Mouse (Mus musculus) cerebellum, postnatal 4 days (tissue): Measurements from ENCODE around the gene Lpar4.

Experiments
- DNase-seq, 2 experiments: peaks; one replicate each; pipeline ENCODE4 v3.0.0; 2022; ENCODE audit warnings: low spot score in 2 of 2, mixed read lengths in 1 of 2

Lpar4 gene

DNA sequence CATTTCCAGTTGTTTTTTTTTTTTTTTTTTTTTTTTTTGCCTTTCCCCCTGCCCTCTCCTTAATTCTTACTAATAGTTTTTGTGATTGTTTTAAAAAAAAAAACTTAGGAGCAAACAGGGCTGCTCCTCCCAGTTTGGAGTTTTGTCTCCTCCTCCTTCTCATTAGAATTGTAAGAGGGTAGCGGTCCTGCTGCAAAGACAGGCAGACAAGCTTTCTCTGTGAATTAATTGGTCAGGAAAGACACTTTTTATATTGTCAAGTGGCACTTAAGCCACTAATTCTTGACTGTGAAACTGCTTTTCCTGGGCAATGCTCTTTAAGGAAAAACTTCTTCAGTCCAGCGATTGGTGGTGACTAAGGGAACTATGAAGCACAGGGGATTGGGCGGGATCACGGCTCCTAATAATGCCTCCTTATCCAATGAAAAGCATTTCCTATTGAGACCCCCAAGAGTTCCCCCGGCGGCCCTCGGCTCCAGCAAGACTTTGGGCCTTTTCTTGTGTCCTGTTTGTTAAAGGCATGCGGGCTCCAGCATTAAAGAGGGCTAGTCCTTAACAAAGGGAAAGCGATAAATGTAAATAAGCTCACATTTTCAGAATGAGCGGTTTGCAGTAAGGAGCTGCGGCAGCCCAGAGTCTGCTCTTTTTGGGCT lies at the start of gene Lpar4:
Lpar4 (plus strand) TSS at position 451 of the 653 bp plus-strand sequence.
- peak in 1 of 2 experiments; percentile 2 for DNase-seq

DNA sequence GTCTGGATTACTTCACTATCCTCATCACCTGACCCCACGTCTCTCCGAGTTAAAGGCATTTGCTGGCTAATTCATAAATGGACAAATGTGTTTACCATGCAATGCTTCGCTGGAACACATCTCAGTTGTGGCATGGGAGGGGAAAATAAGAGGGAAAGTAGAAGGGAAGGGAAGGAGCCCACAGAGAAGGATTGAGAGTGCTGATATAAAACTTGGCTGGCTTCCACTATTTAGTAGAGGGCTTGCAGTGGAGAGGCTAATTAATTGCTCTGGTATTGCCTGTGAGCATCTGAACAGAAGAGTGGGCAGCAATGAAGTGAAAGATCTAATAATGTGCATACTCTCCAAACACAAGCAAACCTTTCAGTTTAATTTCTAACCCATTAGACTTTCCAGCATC lies 49.0 kb upstream of the Lpar4 start:
- no peak for DNase-seq

DNA sequence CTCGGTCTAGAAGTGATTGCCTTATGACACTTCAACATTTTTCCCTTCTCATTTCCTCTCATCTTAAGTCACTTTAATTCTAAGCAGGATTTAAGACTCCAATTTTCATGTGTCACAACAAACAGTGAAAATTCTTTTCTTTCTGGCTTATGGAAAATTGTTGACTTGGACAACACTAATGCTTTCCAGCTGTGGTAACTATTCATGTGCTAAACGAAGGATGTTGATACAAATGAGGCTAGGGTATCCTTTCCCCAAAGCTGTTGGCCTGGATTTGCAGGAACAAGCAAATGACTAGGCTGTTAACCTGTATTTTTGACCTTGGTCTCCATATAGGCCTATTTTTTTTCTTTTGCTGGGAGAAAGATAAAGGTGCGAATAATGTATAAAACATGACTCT lies 48.5 kb upstream of the Lpar4 start:
- DNase-seq = no peak

DNA sequence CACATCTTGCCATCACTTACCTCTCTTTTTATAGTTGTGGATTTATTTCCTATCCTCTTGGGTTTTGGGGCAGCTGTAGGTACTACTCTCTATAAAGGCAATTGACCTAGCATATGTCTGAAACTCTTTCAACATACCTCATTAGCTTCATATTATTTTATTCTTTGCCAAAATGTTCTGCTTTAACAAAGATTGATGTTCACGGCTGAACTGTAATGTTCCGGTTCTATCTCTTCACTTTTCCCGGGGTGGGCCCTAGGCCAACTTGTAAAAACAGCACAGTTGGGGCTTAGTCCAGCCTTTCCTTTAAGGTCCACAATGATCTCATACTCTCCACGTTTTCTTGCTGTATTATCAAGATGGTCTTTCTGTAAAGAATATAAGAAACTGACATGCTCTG lies 48.1 kb upstream of the Lpar4 start:
- DNase-seq = no peak

DNA sequence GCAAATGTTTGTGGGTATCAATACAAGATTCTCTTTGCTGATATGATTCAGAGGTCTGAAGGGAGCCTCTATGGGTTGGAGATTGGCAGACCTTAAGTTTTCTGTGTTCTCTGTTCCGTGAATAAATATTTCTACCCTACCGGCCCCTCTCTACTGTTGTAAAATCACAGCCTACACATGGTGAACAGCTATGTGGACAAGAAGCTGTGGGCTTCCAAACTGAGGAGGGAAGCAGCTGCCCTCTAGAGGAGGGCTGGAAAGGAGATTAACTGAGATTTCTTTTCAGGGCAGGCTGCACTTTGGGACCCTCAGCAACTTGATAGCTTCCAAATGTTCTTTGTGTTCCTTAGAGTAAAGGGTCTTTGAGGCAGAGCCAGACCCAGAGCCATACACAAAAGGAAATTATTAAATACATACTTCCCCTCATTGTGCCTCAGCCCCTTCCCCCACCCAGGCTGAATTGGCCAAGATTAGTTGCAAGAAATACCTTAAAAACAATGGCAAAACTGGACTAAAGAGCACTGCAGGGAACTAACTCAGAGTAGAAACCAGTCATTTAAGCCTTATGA lies 22.6 kb upstream of the Lpar4 start:
- DNase-seq = no peak

DNA sequence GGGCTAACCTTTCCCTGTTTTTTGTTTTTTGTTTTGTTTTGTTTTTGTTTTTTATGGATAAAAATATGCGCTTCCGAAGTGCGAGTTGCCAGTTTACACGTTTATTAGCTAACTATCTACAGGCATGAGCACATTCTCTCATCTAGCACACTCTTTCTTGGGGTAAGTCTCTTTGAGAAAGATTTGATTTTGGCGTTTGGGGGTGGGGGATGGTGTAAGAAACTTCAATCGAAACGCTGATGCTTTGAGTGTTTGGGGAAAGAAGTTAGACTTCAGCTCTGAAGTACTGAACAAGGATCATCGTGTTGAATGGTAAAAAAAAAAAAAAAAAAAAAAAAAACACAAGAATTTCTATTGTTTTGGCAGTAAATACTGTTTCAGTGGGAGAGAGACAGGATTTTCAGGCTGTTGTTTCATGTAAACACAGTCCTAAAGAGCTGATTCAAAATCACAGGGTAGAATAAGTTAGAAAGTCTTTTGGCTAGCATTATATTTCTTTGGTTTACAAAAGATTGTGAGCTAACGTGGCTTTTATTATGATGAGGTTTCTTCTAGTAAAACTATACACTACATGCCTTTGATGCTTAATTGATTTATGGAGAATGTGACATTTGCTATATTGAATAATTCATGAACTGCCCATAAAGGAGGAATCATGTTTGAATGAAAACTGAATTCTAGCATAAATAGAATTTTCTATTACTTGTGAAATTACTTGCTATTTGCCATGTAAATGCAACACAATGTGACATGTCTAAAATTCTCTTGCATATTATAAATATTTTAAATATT lies 599 bp downstream of the Lpar4 start:
- no peak for DNase-seq

DNA sequence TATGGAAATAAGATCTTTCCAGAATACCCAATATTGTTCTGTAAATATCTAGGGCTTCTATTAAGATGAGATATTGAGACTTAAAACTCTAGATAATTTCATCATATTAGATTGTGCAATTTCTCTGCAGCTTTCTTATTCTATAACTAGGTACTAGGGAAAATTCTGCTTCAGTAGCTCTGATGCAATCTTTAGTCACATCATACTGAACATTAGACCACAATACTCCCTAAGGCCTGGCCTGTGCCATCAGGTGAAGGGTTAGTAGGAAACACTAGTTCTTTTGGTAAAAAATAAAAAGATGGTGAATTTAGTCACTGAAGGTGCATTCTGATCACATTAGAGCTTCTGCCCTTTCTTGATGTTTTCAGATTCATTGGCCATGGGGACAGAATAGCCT lies 4.1 kb downstream of the Lpar4 start:
- no peak for DNase-seq

DNA sequence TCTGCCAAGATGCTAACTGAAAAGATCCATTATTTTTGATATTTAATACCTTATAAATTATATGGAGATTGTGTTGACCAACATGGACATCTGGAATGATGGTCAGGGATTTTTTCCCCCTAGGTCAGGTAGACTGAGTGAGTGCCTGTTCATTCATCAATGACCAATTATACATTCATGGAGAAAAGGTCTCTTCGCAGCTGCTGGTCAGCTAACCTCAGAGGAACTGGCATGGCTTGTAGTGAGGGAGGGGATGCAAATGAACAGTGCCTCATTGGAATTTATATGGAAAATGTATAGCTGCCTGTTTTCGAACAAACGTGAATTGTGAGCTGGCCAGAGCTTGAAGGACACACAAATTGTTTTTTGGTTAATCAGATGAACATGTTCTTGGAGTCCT lies 18.9 kb downstream of the Lpar4 start:
- no peak for DNase-seq

DNA sequence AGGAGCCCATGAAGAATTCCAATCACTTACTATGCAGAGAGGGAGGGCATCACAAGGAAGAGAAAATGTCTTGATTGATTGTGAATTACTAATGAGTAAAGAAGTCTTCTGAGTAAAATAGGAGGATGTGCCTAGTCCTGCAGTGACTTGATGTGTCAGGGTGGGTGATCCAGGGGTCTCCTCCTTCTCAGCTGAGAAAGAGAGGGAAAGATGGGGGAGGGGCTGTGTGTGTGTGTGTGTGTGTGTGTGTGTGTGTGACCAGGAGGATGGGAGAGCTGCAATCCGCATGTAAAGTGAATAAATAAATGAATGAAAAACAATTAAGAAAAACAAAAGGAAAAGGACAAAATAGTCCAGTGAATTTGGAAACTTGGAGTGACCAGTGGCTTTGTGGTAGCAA lies 30.1 kb downstream of the Lpar4 start:
- DNase-seq = no peak

DNA sequence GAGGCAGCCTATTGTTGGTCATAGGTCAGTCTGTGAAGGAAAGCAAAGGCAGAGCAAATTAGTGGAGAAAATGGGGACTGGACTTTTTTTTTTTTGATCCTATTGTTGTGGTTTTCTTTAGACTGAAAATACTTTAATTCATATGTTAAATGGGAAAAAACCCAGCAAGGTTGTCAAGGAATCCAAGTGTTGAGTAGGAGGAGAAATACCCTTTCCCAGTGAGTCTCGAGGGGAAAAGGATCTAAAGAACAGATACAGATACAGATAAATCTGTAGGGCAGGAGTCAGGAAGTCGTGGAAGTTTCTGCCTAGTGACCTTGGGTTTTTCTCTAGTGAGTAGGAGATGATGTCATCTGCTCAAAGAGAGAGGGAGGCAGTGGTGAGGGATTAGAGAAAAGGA lies 30.6 kb downstream of the Lpar4 start:
- no peak for DNase-seq

DNA sequence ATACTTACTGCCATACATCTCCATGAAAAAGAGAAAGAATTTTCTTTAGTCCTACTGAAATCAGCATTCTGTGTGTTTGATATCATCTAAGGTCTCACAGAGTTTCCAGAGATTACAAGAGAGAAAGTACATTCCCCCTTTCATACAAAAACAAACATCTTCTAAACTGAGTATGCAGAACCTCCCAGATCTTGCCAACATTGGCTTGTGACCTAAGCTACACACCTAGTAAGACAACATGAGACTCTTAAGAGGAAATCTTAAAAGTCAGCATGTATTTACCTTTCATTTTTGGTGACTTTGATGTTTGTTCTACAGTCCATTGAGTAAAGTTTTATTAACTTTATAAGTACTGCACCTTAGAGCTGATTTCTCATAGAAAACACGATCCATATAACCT lies 33.4 kb downstream of the Lpar4 start:
- DNase-seq = no peak

DNA sequence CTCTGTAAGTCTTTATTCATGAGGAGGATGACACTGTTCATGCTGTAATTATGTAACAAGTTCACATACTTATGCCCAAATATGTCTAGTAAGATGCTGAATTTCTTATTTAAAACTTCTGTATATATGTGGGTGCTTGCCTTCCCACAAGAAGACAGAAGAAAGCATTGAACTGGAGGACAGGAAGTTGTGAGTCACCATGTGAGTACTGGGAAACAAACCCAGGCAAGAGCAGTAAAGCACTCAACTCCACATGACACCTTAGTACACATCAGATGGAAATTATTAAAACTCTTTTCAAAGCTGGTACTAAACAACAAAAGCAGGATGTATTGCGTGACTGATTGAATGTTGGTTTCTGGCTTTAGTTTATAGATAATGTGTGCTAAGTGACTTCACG lies 41.8 kb downstream of the Lpar4 start:
- DNase-seq = no peak

DNA sequence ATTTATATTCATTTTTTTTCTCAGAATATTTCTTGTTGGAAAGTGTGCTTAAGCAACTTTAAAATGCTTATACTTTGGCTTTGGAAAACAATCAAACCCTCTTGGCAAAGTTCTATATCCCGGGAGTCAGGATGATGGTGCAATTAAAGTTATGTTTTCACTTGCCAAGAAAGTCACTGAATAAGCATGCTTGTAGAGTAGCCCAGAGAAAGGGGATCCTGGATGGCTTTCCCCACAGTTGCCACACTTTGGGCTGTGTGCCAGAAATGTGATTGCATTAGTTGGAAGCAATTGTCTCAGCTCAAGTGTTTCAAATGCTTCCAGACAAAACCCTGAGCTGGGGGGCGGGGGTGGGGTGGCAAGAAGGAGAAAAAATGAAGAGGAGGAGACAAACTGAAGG lies 43.9 kb downstream of the Lpar4 start:
- peak in 1 of 2 experiments; percentile 6 for DNase-seq
